Mouse (Mus musculus): Measurements from ENCODE around the gene Pcnx. TPM values are rescaled to one million over a fixed set of nuclear protein-coding genes. Genes with fewer than 3 reads are reported as not detected.

Pcnx gene
- polyA plus RNA-seq, 1 experiment, result 11.5 TPM

- TF ChIP-seq GATA1 (IDR thresholded peaks at IDR 0.05; ENCODE audit: borderline replicate concordance, low read length) (no peak), FLI1 (IDR thresholded peaks at IDR 0.05; ENCODE audit: low read length) (no peak)
- H3K4me1 ChIP-seq, result peaks cover 64% of the 10 kb centered on the region
Observed at GRCm38 (mm10) chr12:81885982-81886381, 26.2 kb downstream of the Pcnx start.

GRCm38 (mm10) chr12:81888954-81889353, 29.1 kb downstream of the Pcnx start:
- TF ChIP-seq FLI1 (IDR thresholded peaks at IDR 0.05; ENCODE audit: low read length) (no peak), GATA1 (IDR thresholded peaks at IDR 0.05; ENCODE audit: borderline replicate concordance, low read length) (no peak)
- H3K36me3 ChIP-seq (replicated peaks; ENCODE audit: low read length), result peaks cover 5% of the 10 kb centered on the region
- H3K27me3 ChIP-seq (replicated peaks), result no peaks in the 10 kb centered on the region
- no peak overlapping the region for H3K4me3 ChIP-seq (replicated peaks)
- peaks cover 61% of the 10 kb centered on the region for H3K4me1 ChIP-seq
- no peaks in the 10 kb centered on the region for H3K9me3 ChIP-seq

More at GRCm38 (mm10) chr12:81885982-81886381, 26.2 kb downstream of the Pcnx start:
- peaks cover 5% of the 10 kb centered on the region for H3K36me3 ChIP-seq (replicated peaks; ENCODE audit: low read length)
- no peaks in the 10 kb centered on the region for H3K9me3 ChIP-seq
- H3K4me3 ChIP-seq (replicated peaks), result no peak overlapping the region
- no peaks in the 10 kb centered on the region for H3K27me3 ChIP-seq (replicated peaks)

GRCm38 (mm10) chr12:81891946-81892345, 32.1 kb downstream of the Pcnx start:
- TF ChIP-seq GATA1 (IDR thresholded peaks at IDR 0.05; ENCODE audit: borderline replicate concordance, low read length) (no peak), FLI1 (IDR thresholded peaks at IDR 0.05; ENCODE audit: low read length) (no peak)
- Histone ChIP-seq H3K4me3 (replicated peaks) (no peak overlapping the region), H3K4me1 (peaks cover 48% of the 10 kb centered on the region), H3K27me3 (replicated peaks) (no peaks in the 10 kb centered on the region), H3K9me3 (no peaks in the 10 kb centered on the region), H3K36me3 (replicated peaks; ENCODE audit: low read length) (peaks cover 29% of the 10 kb centered on the region)

- H3K4me3 ChIP-seq (replicated peaks), result no peak overlapping the region
- H3K4me1 ChIP-seq, result peaks cover 24% of the 10 kb centered on the region
- H3K9me3 ChIP-seq, result no peaks in the 10 kb centered on the region
- no peak for TF ChIP-seq FLI1 (IDR thresholded peaks at IDR 0.05; ENCODE audit: low read length)
- TF ChIP-seq GATA1 (IDR thresholded peaks at IDR 0.05; ENCODE audit: borderline replicate concordance, low read length), result no peak
- H3K36me3 ChIP-seq (replicated peaks; ENCODE audit: low read length), result peaks cover 44% of the 10 kb centered on the region
- no peaks in the 10 kb centered on the region for H3K27me3 ChIP-seq (replicated peaks)
Observed at GRCm38 (mm10) chr12:81894311-81894710, 34.5 kb downstream of the Pcnx start.

- no peaks in the 10 kb centered on the region for H3K9me3 ChIP-seq
- peaks cover 45% of the 10 kb centered on the region for H3K36me3 ChIP-seq (replicated peaks; ENCODE audit: low read length)
- peaks cover 17% of the 10 kb centered on the region for H3K4me1 ChIP-seq
- no peak overlapping the region for H3K4me3 ChIP-seq (replicated peaks)
- TF ChIP-seq GATA1 (IDR thresholded peaks at IDR 0.05; ENCODE audit: borderline replicate concordance, low read length) (no peak), FLI1 (IDR thresholded peaks at IDR 0.05; ENCODE audit: low read length) (no peak)
- H3K27me3 ChIP-seq (replicated peaks), result no peaks in the 10 kb centered on the region
Observed at GRCm38 (mm10) chr12:81895986-81896385, 36.2 kb downstream of the Pcnx start.

- Histone ChIP-seq H3K9me3 (no peaks in the 10 kb centered on the region), H3K4me3 (replicated peaks) (no peak overlapping the region), H3K4me1 (peaks cover 52% of the 10 kb centered on the region), H3K36me3 (replicated peaks; ENCODE audit: low read length) (peaks cover 25% of the 10 kb centered on the region), H3K27me3 (replicated peaks) (no peaks in the 10 kb centered on the region)
- TF ChIP-seq GATA1 (IDR thresholded peaks at IDR 0.05; ENCODE audit: borderline replicate concordance, low read length) (no peak), FLI1 (IDR thresholded peaks at IDR 0.05; ENCODE audit: low read length) (no peak)
Observed at GRCm38 (mm10) chr12:81904456-81904855, 44.6 kb downstream of the Pcnx start.

GRCm38 (mm10) chr12:81905865-81906264, 46.0 kb downstream of the Pcnx start:
- peak overlapping the region; percentile 38 for H3K4me3 ChIP-seq (replicated peaks)
- H3K4me1 ChIP-seq, result peaks cover 59% of the 10 kb centered on the region
- peaks cover 27% of the 10 kb centered on the region for H3K36me3 ChIP-seq (replicated peaks; ENCODE audit: low read length)
- H3K9me3 ChIP-seq, result no peaks in the 10 kb centered on the region
- no peaks in the 10 kb centered on the region for H3K27me3 ChIP-seq (replicated peaks)
- no peak for TF ChIP-seq FLI1 (IDR thresholded peaks at IDR 0.05; ENCODE audit: low read length)
- no peak; the same call in 2 of the 3 replicates for TF ChIP-seq GATA1 (IDR thresholded peaks at IDR 0.05; ENCODE audit: borderline replicate concordance, low read length)

- no peaks in the 10 kb centered on the region for H3K27me3 ChIP-seq (replicated peaks)
- TF ChIP-seq GATA1 (IDR thresholded peaks at IDR 0.05; ENCODE audit: borderline replicate concordance, low read length) (no peak), FLI1 (IDR thresholded peaks at IDR 0.05; ENCODE audit: low read length) (no peak)
Observed at GRCm38 (mm10) chr12:81907741-81908357, 48.0 kb downstream of the Pcnx start.

GRCm38 (mm10) chr12:81910439-81910838, 50.6 kb downstream of the Pcnx start:
- Histone ChIP-seq H3K36me3 (replicated peaks; ENCODE audit: low read length) (peaks cover 39% of the 10 kb centered on the region), H3K4me3 (replicated peaks) (no peak overlapping the region), H3K4me1 (peaks cover 35% of the 10 kb centered on the region), H3K9me3 (no peaks in the 10 kb centered on the region), H3K27me3 (replicated peaks) (no peaks in the 10 kb centered on the region)
- TF ChIP-seq FLI1 (IDR thresholded peaks at IDR 0.05; ENCODE audit: low read length) (no peak), GATA1 (IDR thresholded peaks at IDR 0.05; ENCODE audit: borderline replicate concordance, low read length) (no peak)

More at GRCm38 (mm10) chr12:81907741-81908357, 48.0 kb downstream of the Pcnx start:
- no peak overlapping the region for H3K4me3 ChIP-seq (replicated peaks)
- no peaks in the 10 kb centered on the region for H3K9me3 ChIP-seq
- H3K36me3 ChIP-seq (replicated peaks; ENCODE audit: low read length), result peaks cover 29% of the 10 kb centered on the region
- H3K4me1 ChIP-seq, result peaks cover 58% of the 10 kb centered on the region

GRCm38 (mm10) chr12:81915176-81915950, 55.5 kb downstream of the Pcnx start:
- Histone ChIP-seq H3K4me1 (peaks cover 23% of the 10 kb centered on the region), H3K9me3 (no peaks in the 10 kb centered on the region), H3K4me3 (replicated peaks) (no peak overlapping the region), H3K36me3 (replicated peaks; ENCODE audit: low read length) (peaks cover 57% of the 10 kb centered on the region), H3K27me3 (replicated peaks) (no peaks in the 10 kb centered on the region)
- TF ChIP-seq FLI1 (IDR thresholded peaks at IDR 0.05; ENCODE audit: low read length), result no peak
- TF ChIP-seq GATA1 (IDR thresholded peaks at IDR 0.05; ENCODE audit: borderline replicate concordance, low read length), result no peak

Measured in megakaryocyte, embryonic 14.5 days (primary cell).